Mouse (Mus musculus) embryonic facial prominence, embryonic 14.5 days (tissue): Measurements from ENCODE around the gene Bcl2l11. TPM values are rescaled to one million over a fixed set of nuclear protein-coding genes. Genes with fewer than 3 reads are reported as not detected.

Experiments used
- ATAC-seq: fragments of 200-750 bp; cut with Nextera tagmentation; 2 replicates; pipeline ENCODE4 v1.8.0; 2017; ENCODE audit warnings: low read depth, moderate number of reproducible peaks, moderate TSS enrichment
- DNase-seq: peaks from one replicate; pipeline ENCODE4 v3.0.0-alpha.2; 2015; ENCODE audit warnings: low spot score
- H3K27ac ChIP-seq: fragments of 300-500 bp; sonication (generic); replicated peaks from 2 replicates; pipeline ENCODE4 v1.5.1; 2014; ENCODE audit warnings: low read depth, mild to moderate bottlenecking, low read length, moderate library complexity
- H3K27me3 ChIP-seq: fragments of 300-500 bp; sonication (generic); replicated peaks from 2 replicates; pipeline ENCODE4 v1.6.1; 2014; ENCODE audit warnings: low read length; ENCODE audit not compliant: control insufficient read depth, insufficient read depth
- H3K36me3 ChIP-seq: fragments of 300-500 bp; sonication (generic); 2 replicates; pipeline ENCODE4 v1.6.1; 2014; ENCODE audit warnings: low read length, mixed read lengths; ENCODE audit not compliant: control insufficient read depth, insufficient read depth
- H3K4me1 ChIP-seq: fragments of 300-500 bp; sonication (generic); 2 replicates; pipeline ENCODE4 v1.6.1; 2014; ENCODE audit warnings: antibody characterized with exemption, low read length; ENCODE audit not compliant: control insufficient read depth, insufficient read depth
- H3K4me2 ChIP-seq: fragments of 300-500 bp; sonication (generic); 2 replicates; pipeline ENCODE4 v1.6.1; 2014; ENCODE audit warnings: low read depth, mild to moderate bottlenecking, low read length, moderate library complexity, mixed read lengths
- H3K4me3 ChIP-seq: fragments of 300-500 bp; sonication (generic); 2 replicates; pipeline ENCODE4 v1.5.1; 2014; ENCODE audit warnings: low read depth, mild to moderate bottlenecking, low read length
- H3K9ac ChIP-seq: fragments of 300-500 bp; sonication (generic); 2 replicates; pipeline ENCODE4 v1.6.1; 2014; ENCODE audit warnings: low read depth, mild to moderate bottlenecking, low read length, moderate library complexity, mixed read lengths
- H3K9me3 ChIP-seq: fragments of 300-500 bp; sonication (generic); 2 replicates; pipeline ENCODE4 v1.6.1; 2016; ENCODE audit warnings: low read length; ENCODE audit not compliant: control insufficient read depth
- WGBS: fragments of 180-500 bp; shearing (Covaris S2); extraction: QIAGEN DNeasy Blood & Tissue Kit; methylation state at CpG from one replicate; pipeline ENCODE4 v1.1.7; 2014; 5-methylcytosine and 5-hydroxymethylcytosine counted together
- polyA plus RNA-seq: library from polyadenylated mRNA; unstranded; fragments of >200 nt; fragmentation: Nextera tagmentation; extraction: Ambion mirVana; gene quantifications from 2 replicates; pipeline ENCODE4 v1.2.1, GENCODE M21; 2014

Gene Bcl2l11
- polyA plus RNA-seq, 1 experiment from 2014 or later, result 13.3 TPM

DNA sequence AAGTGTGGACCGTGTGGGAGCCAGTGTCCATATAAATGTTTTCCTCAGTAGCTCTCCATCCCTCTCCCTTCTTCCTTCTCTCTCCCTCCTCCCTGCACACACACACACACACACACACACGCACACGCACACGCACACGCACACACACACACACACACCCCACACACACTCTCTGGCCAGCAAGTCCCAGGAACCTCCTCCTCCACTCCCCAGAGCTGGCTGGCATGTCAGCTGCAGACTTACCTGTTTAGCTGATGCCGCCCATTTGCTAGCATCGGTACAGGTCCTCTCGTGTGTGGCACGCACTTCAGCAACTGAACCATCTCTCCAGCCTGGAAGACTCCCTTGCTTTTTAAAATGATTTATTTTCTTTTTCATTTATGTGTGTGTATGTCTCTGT is 6.9 kb upstream of the Bcl2l11 start:
- Histone ChIP-seq H3K4me3 (no peak overlapping the region), H3K36me3 (no peaks in the 10 kb centered on the region), H3K9me3 (no peaks in the 10 kb centered on the region), H3K27ac (no peak overlapping the region), H3K4me1 (peaks cover 9% of the 10 kb centered on the region), H3K4me2 (no peak overlapping the region), H3K9ac (no peak overlapping the region), H3K27me3 (peaks cover 17% of the 10 kb centered on the region)
- ATAC-seq, result no peak
- no peak for DNase-seq
- 89% methylated on average over 9 of the region's 9 CpGs for WGBS

DNA sequence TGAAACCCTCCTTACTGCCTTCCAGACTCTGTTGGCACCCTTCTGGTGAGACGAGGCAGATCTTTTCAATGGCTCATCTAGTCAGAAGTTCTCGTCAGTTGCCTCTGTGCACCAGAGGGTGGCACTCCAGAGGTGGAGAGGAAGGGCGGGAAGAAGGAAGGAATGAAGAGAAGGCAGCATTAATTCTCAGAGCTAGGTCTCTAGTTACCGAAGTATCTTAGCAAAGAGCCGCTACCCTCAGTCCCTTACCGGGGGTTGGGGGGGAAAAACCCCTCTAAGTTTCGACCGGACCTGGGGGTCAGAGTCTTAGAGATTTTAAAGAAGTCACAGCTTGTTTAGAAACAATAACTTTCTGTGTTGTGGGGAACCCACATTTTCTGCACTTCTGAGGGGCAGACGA is 3.3 kb upstream of the Bcl2l11 start:
- Histone ChIP-seq H3K4me2 (peak overlapping the region; percentile 98), H3K9ac (no peak overlapping the region), H3K27ac (no peak overlapping the region), H3K4me3 (peak overlapping the region; percentile 28), H3K4me1 (peaks cover 22% of the 10 kb centered on the region), H3K27me3 (peaks cover 30% of the 10 kb centered on the region), H3K9me3 (no peaks in the 10 kb centered on the region), H3K36me3 (no peaks in the 10 kb centered on the region)
- peak; percentile 80 for DNase-seq
- WGBS, result under 1% methylated on average over 9 of the region's 9 CpGs
- ATAC-seq, result no peak

- Histone ChIP-seq H3K36me3 (no peaks in the 10 kb centered on the region), H3K4me2 (peak overlapping the region; percentile 98), H3K27ac (no peak overlapping the region), H3K9ac (no peak overlapping the region), H3K9me3 (no peaks in the 10 kb centered on the region), H3K27me3 (peaks cover 30% of the 10 kb centered on the region), H3K4me1 (peaks cover 22% of the 10 kb centered on the region), H3K4me3 (peak overlapping the region; percentile 28)
- peak; percentile 52 for DNase-seq
- no peak for ATAC-seq
- 3% methylated on average over 40 of the region's 40 CpGs for WGBS
Measured at GRCm38 (mm10) chr2:128122891-128123771, 2.7 kb upstream of the Bcl2l11 start.

DNA sequence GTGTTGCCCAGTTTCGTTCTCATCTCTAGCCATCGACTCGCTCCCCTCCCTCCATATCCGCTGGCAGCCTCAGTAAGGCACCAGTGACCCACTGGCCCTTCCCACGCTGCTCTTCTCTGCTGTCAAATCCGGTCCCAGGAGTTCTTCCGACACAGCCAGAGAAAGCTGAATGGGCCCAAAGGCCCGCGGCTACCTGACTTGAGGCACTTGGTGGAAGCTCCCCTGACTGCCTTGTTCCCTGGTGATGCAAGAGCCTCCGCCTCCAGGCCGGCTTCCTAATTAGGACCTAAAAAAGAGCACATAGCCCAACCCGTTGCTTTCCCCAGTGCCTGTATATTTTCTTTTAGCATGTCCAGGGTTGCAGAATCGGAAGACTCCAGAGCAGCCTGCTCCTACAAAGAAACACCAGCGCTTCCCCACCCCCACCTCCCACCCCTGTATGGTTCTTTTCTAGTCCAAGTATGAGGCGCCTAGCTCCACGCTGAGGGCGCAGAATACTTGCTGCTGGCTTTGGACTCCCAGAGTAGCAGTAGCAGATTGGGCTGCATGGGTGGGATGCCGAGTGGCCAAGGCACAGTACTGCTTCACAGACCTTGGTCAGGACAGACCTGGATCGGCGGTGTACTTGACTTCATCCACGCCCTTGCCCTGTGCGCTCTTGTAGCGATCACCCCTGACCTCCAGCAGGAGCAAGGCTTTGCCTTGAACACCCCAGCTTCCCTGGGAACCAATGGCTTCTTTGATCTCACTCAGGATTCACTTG is 1.7 kb upstream of the Bcl2l11 start:
- ATAC-seq, result no peak
- H3K4me3 ChIP-seq, result peak overlapping the region; percentile 80
- no peaks in the 10 kb centered on the region for H3K9me3 ChIP-seq
- DNase-seq, result no peak
- H3K9ac ChIP-seq, result no peak overlapping the region
- no peak overlapping the region for H3K27ac ChIP-seq
- peak overlapping the region; percentile 98 for H3K4me2 ChIP-seq
- H3K36me3 ChIP-seq, result no peaks in the 10 kb centered on the region
- H3K27me3 ChIP-seq, result peaks cover 30% of the 10 kb centered on the region
- WGBS, result 10% methylated on average over 23 of the region's 23 CpGs
- peaks cover 30% of the 10 kb centered on the region for H3K4me1 ChIP-seq

DNA sequence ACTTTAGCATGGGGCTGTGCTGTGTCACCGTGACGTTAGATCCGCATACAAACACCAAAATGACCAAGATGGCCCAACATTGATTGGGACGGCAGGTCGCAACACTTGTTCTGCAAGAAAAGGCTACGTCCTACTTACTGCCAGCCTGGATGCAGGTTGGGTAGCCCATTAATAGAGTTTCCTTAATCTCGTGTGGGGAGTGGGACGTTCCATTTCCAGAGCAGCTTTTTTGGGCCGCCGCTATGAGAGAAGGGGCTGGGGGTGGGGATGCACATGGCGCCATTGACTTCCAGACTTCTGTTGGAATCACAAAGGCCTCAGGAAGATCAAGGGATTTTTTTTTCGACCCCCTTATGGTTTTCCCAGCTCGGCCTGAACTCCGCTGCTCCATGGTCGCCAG is 1.1 kb upstream of the Bcl2l11 start:
- WGBS, result 9% methylated on average over 15 of the region's 15 CpGs
- Histone ChIP-seq H3K4me2 (peak overlapping the region; percentile 98), H3K4me3 (peak overlapping the region; percentile 80), H3K9me3 (no peaks in the 10 kb centered on the region), H3K27me3 (peaks cover 30% of the 10 kb centered on the region), H3K36me3 (0 out of 2 replicates have a peak, but pooled peaks cover 3% of the 10 kb centered on the region), H3K9ac (peak overlapping the region; percentile 79), H3K27ac (no peak overlapping the region), H3K4me1 (peaks cover 31% of the 10 kb centered on the region)
- DNase-seq (no peak), ATAC-seq (no peak)

- whole genome bisulfite sequencing, result 0% methylated on average over 18 of the region's 35 CpGs
- peak overlapping the region; percentile 79 for H3K9ac ChIP-seq
- peak overlapping the region; percentile 92 for H3K27ac ChIP-seq
- DNase-seq, result no peak
- H3K4me2 ChIP-seq, result peak overlapping the region; percentile 98
- H3K27me3 ChIP-seq, result peaks cover 29% of the 10 kb centered on the region
- H3K9me3 ChIP-seq, result no peaks in the 10 kb centered on the region
- peaks cover 14% of the 10 kb centered on the region for H3K36me3 ChIP-seq
- ATAC-seq, result 0 out of 2 replicates have a peak, but pooled peaks have one; percentile 0
- peaks cover 31% of the 10 kb centered on the region for H3K4me1 ChIP-seq
- H3K4me3 ChIP-seq, result peak overlapping the region; percentile 80
Measured at GRCm38 (mm10) chr2:128126591-128127051, 783 bp downstream of the Bcl2l11 start.

GRCm38 (mm10) chr2:128127121-128127671 is 1.4 kb downstream of the Bcl2l11 start:
- Histone ChIP-seq H3K9me3 (no peaks in the 10 kb centered on the region), H3K27me3 (peaks cover 26% of the 10 kb centered on the region), H3K4me1 (peaks cover 31% of the 10 kb centered on the region), H3K9ac (peak overlapping the region; percentile 79), H3K36me3 (peaks cover 17% of the 10 kb centered on the region), H3K4me2 (peak overlapping the region; percentile 98), H3K27ac (peak overlapping the region; percentile 92), H3K4me3 (peak overlapping the region; percentile 80)
- ATAC-seq (peak; percentile 88), DNase-seq (peak; percentile 97)
- WGBS, result 0% methylated on average over 14 of the region's 67 CpGs

DNA sequence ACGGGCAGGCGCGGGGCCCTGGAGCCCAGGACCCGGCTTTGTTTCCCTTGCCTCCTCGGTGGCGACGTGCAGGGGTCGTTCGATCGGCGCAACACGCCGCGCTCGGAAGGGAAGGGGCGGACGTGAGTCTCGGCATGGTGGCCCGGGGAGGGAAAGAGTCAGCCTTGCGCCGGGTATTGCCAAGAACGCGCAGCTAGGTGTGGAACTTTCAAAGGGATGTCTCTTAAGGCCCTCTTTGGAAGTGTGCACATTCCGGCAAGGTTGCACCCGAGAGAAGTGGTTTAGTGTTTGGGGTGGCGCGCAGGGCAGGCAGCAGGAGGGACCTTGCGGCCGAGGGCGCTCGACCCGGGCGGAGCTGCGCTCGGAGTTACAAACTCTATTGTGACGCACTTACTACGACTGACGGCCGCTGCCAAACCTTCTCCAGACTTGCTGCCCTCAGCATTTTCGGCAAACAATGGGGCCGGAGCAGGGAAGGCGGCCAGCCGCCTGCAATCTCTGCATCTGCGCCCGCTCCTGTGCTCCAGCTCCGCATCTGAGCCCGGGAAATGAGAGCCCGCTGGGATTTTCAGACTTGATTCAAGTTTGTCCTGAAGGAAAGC is 2.0 kb downstream of the Bcl2l11 start:
- Histone ChIP-seq H3K27me3 (peaks cover 24% of the 10 kb centered on the region), H3K9me3 (no peaks in the 10 kb centered on the region), H3K27ac (peak overlapping the region; percentile 92), H3K4me3 (peak overlapping the region; percentile 80), H3K36me3 (peaks cover 17% of the 10 kb centered on the region), H3K4me2 (peak overlapping the region; percentile 98), H3K9ac (peak overlapping the region; percentile 79), H3K4me1 (peaks cover 31% of the 10 kb centered on the region)
- under 1% methylated on average over 34 of the region's 48 CpGs for WGBS
- peak; percentile 90 for DNase-seq
- ATAC-seq, result peak; percentile 30
